Mouse (Mus musculus) cerebral cortex, adult 2 months (tissue): ENCODE measurements around the gene Mylk3.

Experiments
- WGBS: fragments of 180-500 bp; shearing (Covaris S2); methylation state at CpG from one replicate; pipeline ENCODE4 v1.1.7; 2018; 5-methylcytosine and 5-hydroxymethylcytosine counted together

Mylk3 gene

GRCm38 (mm10) chr8:85313036-85313435, 73.1 kb downstream of the Mylk3 start:
- WGBS, result 79% methylated on average over 3 of the region's 3 CpGs

DNA sequence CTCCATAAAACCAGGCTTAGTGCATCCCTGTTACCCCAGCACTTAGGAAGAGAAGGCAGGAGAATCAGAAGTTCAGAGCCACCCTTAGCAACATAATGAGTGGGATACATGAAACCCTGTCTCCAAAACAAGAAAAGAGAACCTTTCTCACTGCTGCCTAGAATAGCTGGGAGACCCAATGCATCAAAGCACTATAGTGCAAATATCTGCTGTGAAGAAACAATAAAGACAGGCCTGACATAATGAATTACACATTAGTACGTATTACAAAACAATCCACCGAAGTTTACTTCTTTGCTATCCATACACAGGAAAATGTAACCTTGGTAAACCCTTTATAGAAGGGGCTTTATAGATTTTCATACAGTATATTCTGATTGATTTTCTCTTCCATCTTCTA, 77.6 kb downstream of the Mylk3 start:
- WGBS, result 91% methylated on average over 2 of the region's 2 CpGs

DNA sequence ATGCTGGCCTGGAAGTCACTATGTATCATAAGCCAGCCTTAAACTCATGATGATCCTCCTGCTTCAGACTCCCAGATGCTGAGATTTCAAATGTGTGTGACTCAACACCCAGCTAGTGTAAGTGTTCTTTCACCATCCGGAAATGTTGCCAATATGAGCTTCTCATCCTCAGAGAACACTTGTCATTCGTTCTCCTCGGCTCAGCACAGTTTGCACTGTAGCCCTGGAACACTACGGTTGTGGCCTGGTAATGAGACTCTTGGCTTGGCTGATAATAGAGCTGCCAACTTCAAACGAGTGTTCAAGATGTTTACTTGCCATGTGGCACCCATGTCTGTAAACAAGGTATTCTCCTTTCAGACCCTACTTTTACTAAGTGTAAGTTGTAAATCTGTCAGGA, 82.6 kb downstream of the Mylk3 start:
- WGBS, result 50% methylated on average over 5 of the region's 5 CpGs

- WGBS, result 75% methylated on average over 3 of the region's 3 CpGs
Observed at GRCm38 (mm10) chr8:85302931-85303330, 83.2 kb downstream of the Mylk3 start.

DNA sequence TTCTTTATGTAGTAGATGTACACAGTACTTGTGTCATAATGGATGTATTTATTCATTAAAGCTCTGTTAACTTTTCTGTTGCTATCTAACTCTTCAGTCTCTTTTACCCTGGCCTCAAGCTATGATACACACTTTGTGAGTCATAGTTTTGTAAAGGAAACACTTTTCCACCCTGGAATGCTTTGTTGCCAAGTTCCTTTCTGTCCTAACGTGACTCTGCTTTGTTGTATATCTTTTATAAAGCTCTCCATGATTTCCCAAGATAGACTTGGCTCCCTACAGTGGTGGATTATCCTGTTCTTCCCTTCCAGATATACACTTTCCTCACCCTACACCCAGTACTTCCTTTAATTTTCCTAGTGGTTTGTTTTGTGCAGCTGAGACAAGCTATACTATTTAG, 84.2 kb downstream of the Mylk3 start:
- WGBS, result 16% methylated on average over 1 of the region's 1 CpGs

GRCm38 (mm10) chr8:85299434-85300077, 86.6 kb downstream of the Mylk3 start, which contains the start of the genes Orc6 and Vps35:
Orc6 (plus strand) TSS chr8:85299632.
Vps35 (minus strand) TSS chr8:85299802.
- WGBS, result under 1% methylated on average over 63 of the region's 63 CpGs

GRCm38 (mm10) chr8:85298600-85299433, 87.3 kb downstream of the Mylk3 start:
- under 1% methylated on average over 52 of the region's 53 CpGs for WGBS

GRCm38 (mm10) chr8:85286846-85287245, 99.3 kb downstream of the Mylk3 start:
- 84% methylated on average over 1 of the region's 1 CpGs for WGBS
